Mouse (Mus musculus): ENCODE measurements around the gene Adk.
A peak's percentile ranks its signal among the peaks of the same experiment; 100 is the strongest.

Adk gene

DNA sequence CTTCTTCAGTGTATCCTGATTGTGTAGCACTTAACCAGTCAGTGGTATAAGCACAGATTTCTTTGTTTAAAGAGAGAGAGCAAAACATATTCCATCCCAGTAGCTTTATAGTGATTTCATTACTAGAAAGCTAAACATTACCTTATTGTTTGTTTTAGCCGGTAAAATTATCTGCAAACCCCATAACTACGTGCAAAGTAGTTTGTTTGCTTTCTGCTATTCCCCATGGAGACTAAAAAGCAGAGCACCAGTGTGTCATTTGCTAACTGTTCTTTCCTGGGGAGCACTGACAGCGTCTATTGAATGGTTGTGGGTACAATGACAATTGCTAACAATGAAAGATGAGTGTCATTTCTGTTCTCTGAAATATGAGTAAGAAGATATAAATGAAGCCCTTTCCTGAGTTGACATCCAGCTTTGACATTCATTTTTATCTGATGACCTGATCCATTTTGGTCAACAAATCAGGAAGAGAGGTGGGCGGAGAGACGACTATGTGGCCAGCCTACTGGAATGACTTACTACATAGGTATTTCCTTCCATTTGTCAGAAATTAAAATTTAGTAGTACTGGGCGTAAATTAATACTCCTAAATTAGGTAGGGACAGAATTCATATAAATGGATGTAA is 226.6 kb downstream of the Adk start:
- no peak for DNase-seq

GRCm38 (mm10) chr14:21280451-21280850 is 228.1 kb downstream of the Adk start:
- no peak for DNase-seq

- no peak for DNase-seq
Measured at GRCm38 (mm10) chr14:21281506-21281905, 229.1 kb downstream of the Adk start.

DNA sequence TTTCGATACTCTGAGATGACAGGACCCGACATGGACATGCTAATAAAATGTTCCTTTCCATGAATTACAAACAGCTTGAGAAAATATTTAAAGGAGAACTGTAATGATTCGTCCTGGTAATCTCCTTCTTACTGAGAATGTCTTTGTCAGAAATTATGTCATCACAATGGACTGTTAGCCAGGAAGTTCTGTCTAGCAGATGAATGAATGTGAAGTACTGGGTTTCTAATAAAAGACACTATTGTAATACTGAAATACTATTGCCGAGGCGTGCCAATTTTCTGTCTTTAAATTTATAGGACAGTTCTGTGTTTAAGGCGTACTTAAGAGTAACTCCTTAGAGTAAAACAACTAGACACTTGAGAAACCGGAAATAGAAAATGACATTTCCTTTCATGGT is 231.7 kb downstream of the Adk start:
- no peak for DNase-seq

- DNase-seq: no peak
Measured at GRCm38 (mm10) chr14:21284847-21285246, 232.5 kb downstream of the Adk start.

DNA sequence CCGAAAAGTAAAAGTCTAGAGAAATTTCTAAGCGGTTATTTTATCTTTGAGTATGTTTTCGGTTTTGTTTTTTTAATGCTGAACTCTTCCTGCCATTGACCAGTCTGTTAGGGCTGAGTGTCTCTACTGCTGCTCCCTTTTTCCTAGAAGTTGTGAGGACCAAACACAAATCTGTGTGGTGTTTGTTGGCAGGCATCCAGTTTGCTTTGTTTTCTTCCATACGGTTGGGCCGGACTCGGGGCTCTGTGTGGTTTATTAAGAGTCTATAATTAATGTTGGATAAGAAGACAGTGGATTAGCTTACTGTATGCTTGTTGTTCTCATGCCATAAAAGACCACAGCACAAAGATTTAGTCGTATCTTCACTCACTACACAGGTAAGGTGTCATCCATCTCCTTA is 233.9 kb downstream of the Adk start:
- no peak for DNase-seq

DNA sequence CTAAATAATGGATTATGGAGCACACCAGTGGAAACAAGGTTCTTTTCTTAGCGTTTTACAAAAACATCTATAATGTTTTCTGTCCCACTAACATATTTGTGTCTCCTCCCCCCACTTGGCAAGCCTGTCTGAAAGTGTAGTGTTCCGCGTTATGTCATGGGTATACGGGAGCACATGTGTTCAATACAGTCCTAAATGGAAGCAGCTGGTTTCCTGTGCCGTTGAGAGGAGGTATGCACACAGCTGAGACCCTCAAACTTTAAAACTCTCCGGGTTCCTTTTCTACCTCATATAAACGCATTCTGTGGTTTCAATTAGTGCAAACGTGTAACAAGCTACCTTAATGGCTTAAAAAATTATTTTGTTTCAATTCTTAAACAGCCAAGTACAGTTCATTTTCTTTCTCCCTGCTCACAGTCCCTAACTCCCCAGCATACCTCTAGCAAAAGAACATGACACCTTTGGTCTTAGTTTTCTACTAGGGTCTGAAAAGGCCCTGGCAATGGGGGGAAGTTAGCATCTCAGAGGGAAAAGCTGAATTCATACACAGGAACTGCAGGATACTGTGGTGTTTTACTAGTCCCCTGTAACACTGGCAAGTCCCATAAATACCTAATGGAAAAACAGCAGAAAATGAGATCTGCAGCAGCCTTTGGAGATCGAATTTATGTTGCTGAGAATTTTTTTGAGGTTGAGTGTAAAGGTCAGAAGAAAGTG is 235.5 kb downstream of the Adk start:
- no peak for DNase-seq

DNA sequence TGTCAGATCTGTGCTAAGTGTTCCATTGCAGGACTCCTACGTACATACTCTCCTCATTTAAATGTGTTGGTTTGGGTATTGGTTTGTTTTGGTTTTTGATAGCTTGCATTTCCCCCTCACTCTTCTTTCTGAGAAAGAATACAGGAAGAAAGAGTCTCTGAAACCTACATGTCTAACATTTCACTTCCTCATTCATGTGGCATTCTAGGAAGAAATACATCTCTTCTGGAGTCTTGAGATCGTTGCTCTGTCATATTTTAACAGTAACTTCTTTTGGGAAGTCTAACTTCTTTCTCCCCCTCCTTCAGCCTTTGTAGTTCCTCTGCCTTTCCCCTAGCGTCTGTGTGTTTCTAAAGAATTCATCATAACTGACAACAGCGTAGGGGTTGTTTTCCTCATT is 247.4 kb downstream of the Adk start:
- DNase-seq: no peak

GRCm38 (mm10) chr14:21304815-21305214 is 252.4 kb downstream of the Adk start:
- no peak for DNase-seq

- no peak for DNase-seq
Measured at GRCm38 (mm10) chr14:21308349-21308936, 256.1 kb downstream of the Adk start.

GRCm38 (mm10) chr14:21310530-21310929 is 258.2 kb downstream of the Adk start:
- peak; percentile 35 for DNase-seq

DNA sequence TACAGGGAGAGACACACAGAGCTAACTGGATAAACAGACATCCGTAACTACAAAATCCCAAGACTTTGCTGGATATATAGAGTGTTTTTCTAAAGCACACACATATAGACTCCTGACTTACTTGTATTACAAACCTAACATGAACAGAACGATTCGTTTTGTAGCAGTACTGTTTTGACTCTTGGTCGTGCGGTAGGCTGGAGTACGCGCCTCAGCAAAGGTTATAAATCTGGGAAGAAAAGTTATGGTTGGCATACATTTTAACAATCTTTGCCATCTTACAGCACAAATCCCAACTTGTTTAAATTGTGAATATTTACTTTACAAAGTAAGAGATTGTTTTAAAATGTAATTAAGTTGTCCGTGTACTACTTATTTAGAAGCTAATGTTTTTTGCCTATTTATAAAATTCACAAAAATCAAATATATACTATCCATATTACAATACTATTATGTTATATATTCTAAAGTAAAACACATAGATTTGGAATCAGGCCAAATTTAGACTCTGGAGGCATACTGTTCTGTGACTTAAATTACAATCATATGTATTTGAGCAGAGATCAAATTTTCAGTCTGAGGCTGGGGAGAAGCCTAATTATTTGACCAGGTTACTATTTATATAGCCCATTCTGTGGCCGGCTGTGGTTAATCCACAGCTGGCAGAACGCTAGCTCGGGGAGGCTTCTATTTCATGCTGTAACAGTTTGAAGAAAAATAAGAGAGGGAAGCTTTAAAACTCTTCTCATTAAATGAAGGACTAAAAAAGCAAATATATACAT is 261.4 kb downstream of the Adk start:
- no peak for DNase-seq

DNA sequence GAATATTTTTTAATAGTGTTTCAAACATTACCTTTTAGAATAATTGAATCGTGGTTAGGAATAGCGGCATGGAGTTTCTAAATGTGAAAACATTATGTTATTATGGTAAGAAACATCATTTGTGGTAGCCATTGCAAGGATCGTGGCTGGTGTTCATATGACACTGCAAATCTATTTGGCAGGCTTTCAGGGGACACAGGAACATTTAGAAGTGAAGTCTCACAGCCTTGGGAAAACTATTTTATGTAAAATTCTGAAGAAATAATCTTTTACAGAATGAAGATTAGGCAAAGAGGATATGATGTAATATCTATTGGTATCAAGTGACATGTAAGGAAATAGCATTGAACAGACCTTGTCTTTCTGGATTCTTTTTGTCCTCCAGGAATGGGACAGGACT is 262.1 kb downstream of the Adk start:
- no peak for DNase-seq

DNA sequence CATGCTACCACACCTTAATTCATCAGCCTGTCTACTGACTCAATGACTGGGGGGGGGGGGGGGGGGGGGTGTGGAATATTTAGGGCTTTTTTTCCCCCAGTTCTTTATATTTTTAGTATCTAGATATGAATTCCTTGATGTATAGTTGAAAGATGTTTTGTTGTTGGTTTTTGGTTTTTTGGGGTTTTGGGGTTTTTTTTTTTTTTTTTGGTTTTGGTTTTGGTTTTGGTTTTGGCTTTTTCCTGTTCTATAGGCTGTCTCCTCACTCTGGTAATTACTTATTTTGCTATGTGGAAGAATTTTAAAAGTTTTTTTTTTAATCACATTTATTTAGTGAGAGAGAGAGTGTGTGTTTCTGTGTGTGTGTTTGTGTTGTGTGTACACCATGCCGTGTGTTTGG is 282.5 kb downstream of the Adk start:
- no peak for DNase-seq

DNA sequence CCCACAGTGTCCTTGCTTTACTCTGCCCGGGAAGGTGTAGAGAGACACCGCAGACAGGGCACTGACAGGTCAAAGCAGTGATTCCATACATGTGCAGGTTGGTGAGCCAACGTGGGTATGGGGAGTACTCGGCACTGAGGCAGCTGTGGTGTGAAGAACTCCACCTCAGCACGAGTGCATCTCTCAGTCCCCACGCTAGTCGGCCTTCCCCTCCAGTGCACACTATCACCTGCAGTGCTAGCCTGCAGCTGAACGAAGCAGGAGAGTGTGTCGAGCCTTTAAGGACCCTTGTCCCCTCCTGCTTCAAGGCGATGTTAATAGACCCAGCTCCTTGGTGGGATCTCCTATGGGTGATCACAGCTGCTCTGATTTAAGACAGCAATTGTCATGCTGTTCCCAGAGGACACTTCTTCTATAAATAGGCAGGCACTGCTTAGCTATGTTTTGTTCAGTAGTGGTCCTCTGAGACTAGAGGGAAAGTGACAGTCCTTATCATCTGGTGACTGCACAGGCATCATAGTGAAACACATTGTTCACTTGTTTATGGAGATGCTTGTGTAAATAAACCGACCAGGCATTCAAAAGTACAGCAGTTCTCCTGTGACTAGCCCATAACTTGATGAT is 283.4 kb downstream of the Adk start:
- DNase-seq: no peak

GRCm38 (mm10) chr14:21337948-21338347 is 285.6 kb downstream of the Adk start:
- DNase-seq: no peak

- DNase-seq: no peak
Measured at GRCm38 (mm10) chr14:21341195-21341594, 288.8 kb downstream of the Adk start.

GRCm38 (mm10) chr14:21342984-21343383 is 290.6 kb downstream of the Adk start:
- no peak for DNase-seq

- no peak for DNase-seq
Measured at GRCm38 (mm10) chr14:21344896-21345295, 292.5 kb downstream of the Adk start.

DNA sequence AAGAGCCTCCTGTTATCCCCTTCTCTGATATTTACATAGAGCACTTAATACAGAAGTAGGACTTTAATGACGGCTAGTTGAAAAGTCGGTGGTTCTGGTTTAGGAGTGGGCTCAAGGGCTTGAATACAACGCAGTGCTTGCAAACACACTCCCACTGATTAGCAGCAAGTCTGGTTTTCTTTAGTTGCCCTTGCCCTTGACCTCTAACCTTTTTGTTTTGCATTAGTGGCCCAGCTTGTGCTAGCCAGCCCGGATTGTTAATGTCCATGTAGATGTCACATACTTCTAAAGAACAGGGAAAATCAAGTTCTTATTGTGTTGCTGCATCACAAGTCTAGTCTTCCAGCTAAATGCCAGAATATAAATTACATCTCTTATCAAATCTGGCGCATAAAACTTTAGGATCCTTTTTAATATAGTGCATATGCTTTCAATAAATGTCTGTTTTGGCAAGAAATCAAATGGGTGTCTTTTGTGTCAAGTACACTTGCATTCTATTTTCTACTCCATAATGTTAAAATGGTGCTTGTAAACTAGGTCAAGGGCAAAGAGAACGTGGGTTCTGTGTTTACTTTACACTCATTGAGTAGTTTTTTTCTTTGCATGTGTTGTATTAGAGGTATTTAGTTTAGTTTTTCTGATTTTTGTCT is 296.4 kb downstream of the Adk start:
- no peak for DNase-seq

DNA sequence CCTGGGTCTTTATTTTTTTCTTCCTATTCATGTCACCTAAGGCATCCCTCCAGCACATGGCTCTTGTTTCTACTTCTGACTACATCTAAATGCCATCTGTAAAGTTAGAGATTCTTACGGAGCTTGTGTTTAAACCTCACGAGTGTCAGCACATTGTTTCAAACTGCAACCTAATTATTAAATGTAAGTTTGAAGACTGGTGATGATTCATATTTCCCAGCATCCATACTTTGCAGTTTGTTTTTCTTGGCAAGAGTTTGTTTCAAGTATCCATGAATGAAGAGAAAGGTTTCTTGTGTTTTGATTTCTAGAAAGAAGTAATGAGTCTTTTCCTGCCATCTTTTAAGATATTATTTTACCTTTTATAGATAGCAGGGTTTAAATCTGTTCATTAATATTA is 299.3 kb downstream of the Adk start:
- DNase-seq: no peak

DNA sequence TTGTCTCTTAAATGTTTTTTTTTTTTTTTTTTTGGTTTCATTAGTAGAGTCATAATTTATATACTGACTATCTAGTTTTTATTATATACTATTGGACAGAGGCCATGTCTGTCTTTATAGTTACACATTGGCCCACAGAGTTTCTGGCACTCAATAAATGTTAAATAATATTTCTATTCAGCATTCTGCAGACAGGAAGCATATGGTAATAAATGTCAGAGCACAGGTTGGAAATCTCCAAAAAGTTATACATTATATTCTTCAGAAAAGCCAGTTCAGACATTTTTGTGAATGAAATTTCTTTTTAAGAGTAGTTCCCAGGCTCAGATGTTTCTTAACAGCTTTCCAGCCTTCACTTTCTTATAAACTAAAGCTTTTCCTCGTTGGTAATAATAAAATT is 303.9 kb downstream of the Adk start:
- no peak for DNase-seq

All from right cerebral cortex, postnatal 25 days (tissue).